Mouse (Mus musculus) embryonic facial prominence, embryonic 11.5 days (tissue): Measurements from ENCODE around the gene Pithd1. TPM values are rescaled to one million over a fixed set of nuclear protein-coding genes. Genes with fewer than 3 reads are reported as not detected.

Experiments
- ATAC-seq: fragments of 200-750 bp; cut with Nextera tagmentation; replicated peaks from 2 replicates; pipeline ENCODE4 v1.8.0; 2017; ENCODE audit warnings: low read depth; ENCODE audit not compliant: insufficient number of reproducible peaks, low FRiP score, low TSS enrichment
- DNase-seq: peaks from one replicate; pipeline ENCODE4 v3.0.0-alpha.2; 2015; ENCODE audit warnings: low spot score
- H3K27ac ChIP-seq: fragments of 300-500 bp; sonication (generic); replicated peaks from 2 replicates; pipeline ENCODE4 v1.5.1; 2014; ENCODE audit warnings: mild to moderate bottlenecking, low read depth, low read length, control low read depth
- H3K27me3 ChIP-seq: fragments of 300-500 bp; sonication (generic); 2 replicates; pipeline ENCODE4 v1.6.1; 2014; ENCODE audit warnings: mild to moderate bottlenecking, low read length, moderate library complexity, mixed read lengths; ENCODE audit not compliant: control insufficient read depth, insufficient read depth
- H3K36me3 ChIP-seq: fragments of 300-500 bp; sonication (generic); replicated peaks from 2 replicates; pipeline ENCODE4 v1.6.1; 2014; ENCODE audit warnings: low read depth, mild to moderate bottlenecking, low read length, moderate library complexity, mixed read lengths; ENCODE audit not compliant: control insufficient read depth, insufficient read depth
- H3K4me1 ChIP-seq: fragments of 300-500 bp; sonication (generic); 2 replicates; pipeline ENCODE4 v1.6.1; 2014; ENCODE audit warnings: low read length, mixed read lengths; ENCODE audit not compliant: control insufficient read depth, insufficient read depth
- H3K4me2 ChIP-seq: fragments of 300-500 bp; sonication (generic); 2 replicates; pipeline ENCODE4 v1.6.1; 2014; ENCODE audit warnings: low read depth, mild to moderate bottlenecking, control low read depth, low read length, moderate library complexity
- H3K4me3 ChIP-seq: fragments of 300-500 bp; sonication (generic); 2 replicates; pipeline ENCODE4 v1.5.1; 2014; ENCODE audit warnings: low read depth, low read length, control low read depth
- H3K9ac ChIP-seq: fragments of 300-500 bp; sonication (generic); replicated peaks from 2 replicates; pipeline ENCODE4 v1.6.1; 2014; ENCODE audit warnings: mild to moderate bottlenecking, control low read depth, low read length
- H3K9me3 ChIP-seq: fragments of 300-500 bp; sonication (generic); replicated peaks from 2 replicates; pipeline ENCODE4 v1.6.1; 2016; ENCODE audit warnings: mild to moderate bottlenecking, low read length, inconsistent platforms, mixed read lengths; ENCODE audit not compliant: control insufficient read depth
- WGBS: fragments of 180-500 bp; shearing (Covaris S2); extraction: QIAGEN DNeasy Blood & Tissue Kit; methylation state at CpG from one replicate; pipeline ENCODE4 v1.1.7; 2014; 5-methylcytosine and 5-hydroxymethylcytosine counted together
- polyA plus RNA-seq: library from polyadenylated mRNA; unstranded; fragments of >200 nt; fragmentation: Nextera tagmentation; extraction: Ambion mirVana; gene quantifications from 2 replicates; pipeline ENCODE4 v1.2.1, GENCODE M21; 2014

The Pithd1 gene
- polyA plus RNA-seq, 1 experiment from 2014 or later = 67.9 TPM

- peaks cover 16% of the 10 kb centered on the region for H3K36me3 ChIP-seq
- DNase-seq = no peak
- no peaks in the 10 kb centered on the region; the same call in 1 of the 2 replicates for H3K4me1 ChIP-seq
- H3K4me3 ChIP-seq = peak overlapping the region; percentile 69
- H3K9me3 ChIP-seq = no peaks in the 10 kb centered on the region
- no peaks in the 10 kb centered on the region for H3K27me3 ChIP-seq
- peak overlapping the region; percentile 60 for H3K9ac ChIP-seq
- H3K27ac ChIP-seq = no peak overlapping the region
- ATAC-seq = no peak
- WGBS = 5% methylated on average over 12 of the region's 12 CpGs
- H3K4me2 ChIP-seq = peak overlapping the region; percentile 70
These were observed 22.6 kb downstream of the Pithd1 start for GRCm38 (mm10) chr4:135964426-135964825.

GRCm38 (mm10) chr4:135963457-135964193 is 23.4 kb downstream of the Pithd1 start, which contains the start of gene Gale:
Gale (plus strand) TSS chr4:135963727.
- H3K9ac ChIP-seq = peak within 1 kb of the TSS; percentile 82

DNA sequence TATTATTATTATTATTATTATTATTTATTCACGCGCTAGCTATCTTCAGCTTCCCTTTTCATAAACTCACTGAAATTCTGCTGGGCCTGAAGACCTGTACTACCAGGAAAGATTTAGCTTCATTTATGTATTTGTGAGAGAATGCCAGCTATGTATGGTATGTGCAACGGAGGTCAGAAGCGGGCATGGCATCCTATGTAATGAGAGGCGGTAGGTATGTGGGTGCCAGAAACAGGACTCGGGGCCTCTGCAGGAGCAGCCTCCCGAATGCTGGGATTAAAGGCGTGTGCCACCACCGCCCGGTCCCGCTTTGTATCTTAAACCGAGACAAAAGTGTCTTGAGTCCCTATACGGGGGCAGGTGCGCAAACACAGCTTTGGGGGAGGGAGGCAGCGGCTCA is 24.1 kb downstream of the Pithd1 start:
- WGBS = 6% methylated on average over 15 of the region's 15 CpGs
- no peak for ATAC-seq
- H3K9me3 ChIP-seq = no peaks in the 10 kb centered on the region
- DNase-seq = no peak
- peak overlapping the region; percentile 73 for H3K27ac ChIP-seq
- H3K36me3 ChIP-seq = peaks cover 4% of the 10 kb centered on the region
- H3K27me3 ChIP-seq = no peaks in the 10 kb centered on the region
- H3K4me3 ChIP-seq = peak overlapping the region; percentile 69
- no peaks in the 10 kb centered on the region; the same call in 1 of the 2 replicates for H3K4me1 ChIP-seq
- peak overlapping the region; percentile 82 for H3K9ac ChIP-seq
- peak overlapping the region; percentile 70 for H3K4me2 ChIP-seq

More at GRCm38 (mm10) chr4:135963457-135964193, 23.4 kb downstream of the Pithd1 start, which contains the start of gene Gale:
- no peaks in the 10 kb centered on the region; the same call in 1 of the 2 replicates for H3K4me1 ChIP-seq
- peak within 1 kb of the TSS; percentile 73 for H3K27ac ChIP-seq
- H3K9me3 ChIP-seq = no peaks in the 10 kb centered on the region
- peak within 1 kb of the TSS; percentile 70 for H3K4me2 ChIP-seq
- under 1% methylated on average over 55 of the region's 56 CpGs for WGBS
- DNase-seq (peak; percentile 98), ATAC-seq (peak; percentile 89)
- peaks cover 9% of the 10 kb centered on the region for H3K36me3 ChIP-seq
- H3K27me3 ChIP-seq = no peaks in the 10 kb centered on the region
- H3K4me3 ChIP-seq = peak within 1 kb of the TSS; percentile 69

GRCm38 (mm10) chr4:135962198-135962597 is 24.9 kb downstream of the Pithd1 start:
- H3K4me3 ChIP-seq = no peak overlapping the region
- no peak overlapping the region for H3K27ac ChIP-seq
- H3K9me3 ChIP-seq = no peaks in the 10 kb centered on the region
- H3K9ac ChIP-seq = no peak overlapping the region
- H3K4me2 ChIP-seq = no peak overlapping the region
- no peaks in the 10 kb centered on the region; the same call in 1 of the 2 replicates for H3K36me3 ChIP-seq
- no peaks in the 10 kb centered on the region for H3K27me3 ChIP-seq
- no peak for DNase-seq
- no peaks in the 10 kb centered on the region; the same call in 1 of the 2 replicates for H3K4me1 ChIP-seq
- ATAC-seq = no peak
- WGBS = 83% methylated on average over 7 of the region's 7 CpGs

DNA sequence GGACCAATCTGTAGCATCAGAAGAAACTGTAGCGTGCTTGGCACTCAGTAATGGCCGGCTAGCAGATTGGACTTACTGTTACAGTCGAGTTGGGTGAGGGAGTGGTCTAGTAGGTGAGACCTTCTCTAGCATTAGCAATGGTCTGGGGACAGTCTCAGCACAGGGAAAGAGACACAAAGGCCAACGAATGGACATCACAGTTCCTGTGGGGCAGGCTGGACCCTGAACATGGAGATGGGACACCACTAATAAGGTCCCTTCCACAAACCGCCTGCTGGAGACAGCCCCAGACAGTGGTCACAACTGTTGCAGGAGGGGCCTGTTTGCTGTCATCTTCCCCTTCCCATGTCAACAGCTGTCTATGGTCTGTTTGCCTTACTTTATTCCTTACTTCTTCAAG is 25.4 kb downstream of the Pithd1 start:
- Histone ChIP-seq H3K9me3 (no peaks in the 10 kb centered on the region), H3K27ac (no peak overlapping the region), H3K27me3 (no peaks in the 10 kb centered on the region), H3K36me3 (no peaks in the 10 kb centered on the region), H3K4me1 (no peaks in the 10 kb centered on the region; the same call in 1 of the 2 replicates), H3K4me2 (no peak overlapping the region), H3K9ac (no peak overlapping the region), H3K4me3 (no peak overlapping the region)
- no peak for DNase-seq
- no peak for ATAC-seq
- 84% methylated on average over 5 of the region's 5 CpGs for WGBS

DNA sequence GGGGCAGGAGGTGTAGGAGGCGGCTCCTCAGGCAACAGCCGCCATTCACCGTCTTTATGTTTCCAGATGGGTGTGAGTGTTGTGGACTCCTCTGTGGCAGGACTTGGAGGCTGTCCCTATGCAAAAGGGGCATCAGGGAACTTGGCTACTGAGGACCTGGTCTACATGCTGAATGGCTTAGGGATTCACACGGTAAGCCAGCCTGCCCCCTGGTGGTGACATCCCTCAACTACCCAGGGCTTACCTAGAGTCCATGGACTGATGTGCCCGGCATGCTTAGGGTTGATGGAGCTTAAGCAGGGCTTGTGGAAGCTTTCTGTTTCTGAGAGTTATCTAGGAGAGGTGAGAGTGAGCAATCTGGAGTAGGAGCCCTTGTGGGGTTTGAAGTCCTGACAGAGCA is 26.3 kb downstream of the Pithd1 start:
- no peak overlapping the region for H3K27ac ChIP-seq
- no peaks in the 10 kb centered on the region for H3K27me3 ChIP-seq
- no peaks in the 10 kb centered on the region; the same call in 1 of the 2 replicates for H3K4me1 ChIP-seq
- WGBS = 27% methylated on average over 5 of the region's 5 CpGs
- no peaks in the 10 kb centered on the region for H3K36me3 ChIP-seq
- H3K4me3 ChIP-seq = no peak overlapping the region
- H3K9ac ChIP-seq = no peak overlapping the region; the same call in 1 of the 2 replicates
- H3K9me3 ChIP-seq = no peaks in the 10 kb centered on the region
- H3K4me2 ChIP-seq = no peak overlapping the region
- ATAC-seq (no peak), DNase-seq (peak; percentile 91)

DNA sequence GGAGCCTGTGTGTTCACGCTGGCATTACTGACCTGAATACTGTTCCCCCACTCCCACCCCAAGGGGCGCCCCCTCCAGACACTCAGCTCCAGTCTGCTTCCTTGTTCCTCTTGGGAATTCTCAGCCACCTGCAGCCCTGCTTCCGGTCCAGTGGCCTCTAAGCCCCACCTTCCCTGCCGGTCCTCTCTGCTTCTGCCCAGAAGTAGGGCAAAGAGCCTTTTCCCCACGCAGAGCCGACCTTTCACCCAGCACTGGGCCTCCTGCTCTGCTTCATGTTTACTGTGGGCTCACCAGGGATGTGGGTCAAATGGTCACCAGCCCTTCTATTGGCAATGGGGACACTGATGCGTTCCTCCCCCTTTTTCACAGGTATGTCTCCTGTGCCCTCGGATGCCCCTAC is 28.7 kb downstream of the Pithd1 start:
- Histone ChIP-seq H3K4me1 (no peaks in the 10 kb centered on the region; the same call in 1 of the 2 replicates), H3K27ac (no peak overlapping the region), H3K27me3 (no peaks in the 10 kb centered on the region), H3K36me3 (no peaks in the 10 kb centered on the region), H3K9me3 (no peaks in the 10 kb centered on the region), H3K4me3 (no peak overlapping the region), H3K4me2 (no peak overlapping the region), H3K9ac (no peak overlapping the region)
- 59% methylated on average over 8 of the region's 8 CpGs for WGBS
- no peak for ATAC-seq
- no peak for DNase-seq

- no peak overlapping the region for H3K4me2 ChIP-seq
These were observed 31.2 kb downstream of the Pithd1 start for GRCm38 (mm10) chr4:135955886-135956285.

More at GRCm38 (mm10) chr4:135955886-135956285, 31.2 kb downstream of the Pithd1 start:
- WGBS = 82% methylated on average over 9 of the region's 9 CpGs
- H3K4me3 ChIP-seq = no peak overlapping the region
- no peak overlapping the region for H3K27ac ChIP-seq
- H3K36me3 ChIP-seq = no peaks in the 10 kb centered on the region; the same call in 1 of the 2 replicates
- H3K27me3 ChIP-seq = no peaks in the 10 kb centered on the region
- H3K4me1 ChIP-seq = no peaks in the 10 kb centered on the region
- DNase-seq (no peak), ATAC-seq (no peak)
- H3K9me3 ChIP-seq = no peaks in the 10 kb centered on the region
- H3K9ac ChIP-seq = no peak overlapping the region
